Mouse (Mus musculus) embryonic fibroblast, embryonic 13.5 days (primary cell): ENCODE measurements around the gene Btn2a2. TPM values are rescaled to one million over a fixed set of nuclear protein-coding genes. Genes with fewer than 3 reads are reported as not detected.
A peak's percentile ranks its signal among the peaks of the same experiment; 100 is the strongest.

Experiments used
- H3K27ac ChIP-seq: 2 replicates; pipeline ENCODE4 v1.5.1; 2012; ENCODE audit warnings: low read length, control low read depth, inconsistent platforms; ENCODE audit not compliant: insufficient read depth
- H3K4me1 ChIP-seq: 2 replicates; pipeline ENCODE4 v1.6.1; 2011; ENCODE audit warnings: low read length; ENCODE audit not compliant: control insufficient read depth, insufficient read depth
- H3K4me3 ChIP-seq: 2 replicates; pipeline ENCODE4 v1.5.1; 2011; ENCODE audit warnings: mild to moderate bottlenecking, control low read depth, low read length; ENCODE audit not compliant: insufficient read depth
- CTCF ChIP-seq: IDR thresholded peaks from 2 replicates; pipeline ENCODE4 v1.5.1; 2011; ENCODE audit warnings: mild to moderate bottlenecking, control low read depth, low read length, moderate library complexity, borderline replicate concordance; ENCODE audit not compliant: insufficient read depth
- POLR2A ChIP-seq: IDR thresholded peaks from 2 replicates; pipeline ENCODE4 v1.6.1; 2011; ENCODE audit warnings: low read depth, mild to moderate bottlenecking, control low read depth, low read length, moderate library complexity
- polyA plus RNA-seq: library from polyadenylated mRNA; stranded (reverse); fragments of >200 nt; gene quantifications from 2 replicates; pipeline ENCODE4 v1.2.4, GENCODE M21; 2011; ENCODE audit warnings: low read depth; ENCODE audit not compliant: missing spikeins, insufficient read length

Btn2a2 gene
- polyA plus RNA-seq, 1 experiment = not detected

DNA sequence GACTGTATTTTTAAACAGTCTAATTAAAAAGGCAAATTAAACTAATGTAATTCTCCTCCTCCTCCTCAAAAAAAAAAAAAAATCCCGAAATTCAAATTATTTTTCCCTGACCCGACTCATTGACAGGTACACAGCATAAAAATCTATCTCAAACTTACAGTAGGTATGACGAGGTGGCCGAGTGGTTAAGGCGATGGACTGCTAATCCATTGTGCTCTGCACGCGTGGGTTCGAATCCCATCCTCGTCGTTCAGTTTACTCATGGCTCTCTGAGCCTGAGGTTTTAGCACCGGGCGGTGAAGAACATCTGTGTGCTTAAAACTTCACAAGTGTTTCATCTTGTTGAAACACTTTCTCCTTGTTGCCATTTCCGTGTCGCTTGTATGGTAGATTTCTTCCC lies 33.0 kb upstream of the Btn2a2 start:
- Histone ChIP-seq H3K27ac (no peak overlapping the region), H3K4me1 (no peaks in the 10 kb centered on the region; the same call in 1 of the 2 replicates), H3K4me3 (no peak overlapping the region)
- TF ChIP-seq POLR2A (no peak), CTCF (no peak)

DNA sequence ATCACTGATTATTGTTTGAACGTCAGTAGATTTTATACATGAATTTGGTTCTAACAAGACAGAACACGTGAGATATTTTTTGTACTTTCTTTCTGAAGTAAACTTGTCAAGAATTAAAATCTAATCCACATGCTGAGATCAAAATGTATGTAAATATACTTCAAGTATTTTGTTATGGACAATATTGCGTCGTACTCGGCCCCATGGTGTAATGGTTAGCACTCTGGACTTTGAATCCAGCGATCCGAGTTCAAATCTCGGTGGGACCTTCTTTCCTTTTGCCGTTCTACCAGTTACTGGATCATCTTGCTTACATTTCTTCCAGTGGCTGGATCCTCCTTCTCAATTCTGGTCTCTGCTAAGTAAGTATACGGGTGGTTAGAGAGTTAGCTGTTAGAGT lies 30.8 kb upstream of the Btn2a2 start:
- Histone ChIP-seq H3K4me1 (no peaks in the 10 kb centered on the region; the same call in 1 of the 2 replicates), H3K27ac (peak overlapping the region; percentile 24; the same call in 1 of the 2 replicates), H3K4me3 (peak overlapping the region; percentile 63)
- TF ChIP-seq POLR2A = no peak
- TF ChIP-seq CTCF = no peak

DNA sequence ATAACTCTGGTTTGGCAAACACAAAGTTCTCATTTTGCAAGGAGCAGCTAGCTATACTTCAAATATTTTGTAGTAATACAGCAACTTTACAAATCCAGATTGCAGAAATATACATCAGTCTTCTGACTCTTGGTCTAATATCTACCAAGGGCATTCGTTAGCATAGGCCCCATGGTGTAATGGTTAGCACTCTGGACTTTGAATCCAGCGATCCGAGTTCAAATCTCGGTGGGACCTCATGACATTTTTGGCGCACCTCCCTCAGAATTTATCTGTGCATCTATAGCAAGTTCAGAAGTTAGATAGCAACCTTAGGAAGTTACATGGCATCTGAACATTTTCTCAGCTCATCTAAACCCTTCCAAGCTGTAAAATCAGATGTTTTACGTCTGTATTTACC lies 30.2 kb upstream of the Btn2a2 start:
- H3K4me3 ChIP-seq = peak overlapping the region; percentile 63
- H3K4me1 ChIP-seq = no peaks in the 10 kb centered on the region; the same call in 1 of the 2 replicates
- no peak for TF ChIP-seq POLR2A
- TF ChIP-seq CTCF = no peak
- peak overlapping the region; percentile 57; the same call in 1 of the 2 replicates for H3K27ac ChIP-seq

DNA sequence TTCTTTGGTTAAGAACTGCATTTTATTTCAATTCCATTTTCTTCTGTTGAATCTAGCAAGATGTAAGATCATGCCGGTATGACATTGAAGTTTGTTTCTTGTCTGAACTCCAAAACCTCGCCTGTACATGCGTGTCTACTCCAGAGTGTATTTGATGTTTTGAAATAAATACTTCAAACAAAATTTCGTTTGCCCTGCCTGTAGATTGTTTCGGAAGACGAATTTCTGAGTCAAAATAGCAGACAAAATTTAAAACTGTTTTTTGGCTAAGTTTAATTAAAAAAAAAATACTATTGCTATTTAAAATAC lies 29.6 kb upstream of the Btn2a2 start:
- Histone ChIP-seq H3K4me1 (no peaks in the 10 kb centered on the region; the same call in 1 of the 2 replicates), H3K4me3 (peak overlapping the region; percentile 91), H3K27ac (peak overlapping the region; percentile 99)
- TF ChIP-seq CTCF (no peak), POLR2A (no peak)

DNA sequence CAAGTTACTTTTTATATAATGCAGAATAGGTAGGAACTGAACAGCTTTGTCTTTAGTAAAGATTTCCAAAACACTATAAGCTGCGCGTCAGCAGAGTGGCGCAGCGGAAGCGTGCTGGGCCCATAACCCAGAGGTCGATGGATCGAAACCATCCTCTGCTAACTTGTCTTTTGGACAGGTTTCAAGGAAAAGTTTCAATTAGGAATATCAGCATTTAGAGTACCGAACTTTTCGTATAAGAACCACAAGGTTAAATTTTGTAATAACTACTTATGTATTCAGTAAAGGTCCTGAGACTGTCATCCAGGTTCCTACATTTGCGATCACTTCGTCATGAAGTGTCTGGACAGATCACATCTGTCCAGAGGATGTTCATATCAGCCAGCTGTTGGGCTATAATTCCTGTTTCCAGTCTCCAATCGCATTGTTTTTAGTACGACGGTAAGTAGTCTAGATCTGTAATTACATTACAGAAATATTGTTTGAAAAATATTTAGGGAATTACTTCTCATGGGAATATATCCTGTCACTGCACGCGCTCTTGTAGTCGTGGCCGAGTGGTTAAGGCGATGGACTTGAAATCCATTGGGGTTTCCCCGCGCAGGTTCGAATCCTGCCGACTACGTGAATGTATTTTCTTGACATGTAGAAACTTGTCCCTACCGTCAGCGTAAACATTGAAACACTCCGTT lies 29.1 kb upstream of the Btn2a2 start:
- H3K4me1 ChIP-seq = no peaks in the 10 kb centered on the region; the same call in 1 of the 2 replicates
- peak overlapping the region; percentile 91 for H3K4me3 ChIP-seq
- no peak for TF ChIP-seq CTCF
- no peak for TF ChIP-seq POLR2A
- peak overlapping the region; percentile 99 for H3K27ac ChIP-seq

DNA sequence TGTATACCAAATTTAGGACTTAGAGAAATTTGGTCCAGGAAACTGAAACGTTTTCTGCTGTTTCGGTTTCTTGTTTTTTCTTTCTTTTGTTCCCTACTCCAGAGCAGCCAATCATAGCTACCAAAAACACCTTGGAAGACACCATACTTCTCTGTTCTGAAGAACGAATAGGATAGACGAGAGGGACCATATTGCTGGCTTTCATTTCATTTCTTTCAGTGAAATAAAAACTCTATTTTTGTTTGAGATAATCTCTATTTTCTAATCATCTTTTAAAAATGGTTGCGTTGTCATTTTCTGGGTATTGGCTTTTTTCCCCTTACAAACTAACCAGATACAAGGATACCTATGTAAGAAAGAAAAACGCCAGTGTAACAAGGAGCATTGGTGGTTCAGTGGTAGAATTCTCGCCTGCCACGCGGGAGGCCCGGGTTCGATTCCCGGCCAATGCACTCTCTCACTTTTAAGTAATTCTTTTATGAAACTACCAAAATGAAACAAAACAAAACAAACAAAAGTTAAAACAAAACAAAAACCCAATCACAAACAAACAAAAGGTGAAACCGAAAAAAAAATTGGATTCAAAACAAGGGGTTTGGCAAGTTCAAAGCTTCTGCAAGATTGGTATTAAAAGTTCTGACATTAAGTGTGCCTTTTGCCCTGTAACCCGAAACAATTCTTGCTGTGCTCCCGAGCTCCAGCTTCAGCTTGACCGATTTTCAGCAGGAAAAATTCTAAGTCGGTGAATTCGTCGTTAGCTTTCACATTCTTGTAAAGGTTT lies 28.4 kb upstream of the Btn2a2 start:
- no peak overlapping the region for H3K27ac ChIP-seq
- H3K4me1 ChIP-seq = no peaks in the 10 kb centered on the region; the same call in 1 of the 2 replicates
- H3K4me3 ChIP-seq = peak overlapping the region; percentile 52
- TF ChIP-seq CTCF (no peak), POLR2A (no peak)

DNA sequence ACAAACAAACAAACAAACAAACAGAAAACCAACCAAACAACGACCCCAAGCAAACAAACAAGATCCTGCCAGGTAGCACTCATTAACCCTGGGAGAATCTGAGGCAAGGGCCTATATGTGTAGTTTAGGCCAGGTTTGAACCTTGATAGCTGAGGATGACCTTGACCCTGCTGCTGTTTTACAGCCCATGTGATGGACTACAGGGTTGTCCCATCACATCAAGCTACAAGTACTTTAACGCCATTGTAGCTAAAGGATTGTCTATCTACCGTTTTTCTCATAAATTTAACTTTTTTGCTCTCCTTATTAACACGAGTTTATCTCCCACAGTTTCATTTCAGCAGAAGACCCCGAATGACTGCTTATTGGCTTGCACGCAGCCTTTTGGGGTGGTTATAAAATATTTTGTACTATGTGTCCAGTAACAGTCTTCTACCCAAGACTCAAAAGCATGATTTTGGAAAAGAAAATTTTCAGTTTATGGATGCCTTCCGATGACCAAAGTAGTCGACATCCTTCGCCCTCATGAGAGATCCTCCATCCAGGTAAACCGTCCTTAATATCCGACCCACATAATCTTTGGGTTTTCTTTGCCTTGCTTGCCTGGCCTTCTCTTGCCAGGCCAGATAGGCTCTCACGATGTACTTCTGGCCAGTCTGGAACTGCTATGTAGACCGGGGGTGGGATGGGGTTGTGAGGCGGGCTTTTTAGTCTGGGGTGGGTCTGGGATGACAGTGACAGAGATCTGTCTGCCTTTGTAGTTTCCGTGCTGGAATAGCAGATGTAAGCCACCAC lies 27.4 kb upstream of the Btn2a2 start:
- peak overlapping the region; percentile 39 for H3K4me3 ChIP-seq
- no peak for TF ChIP-seq POLR2A
- H3K27ac ChIP-seq = no peak overlapping the region
- no peaks in the 10 kb centered on the region; the same call in 1 of the 2 replicates for H3K4me1 ChIP-seq

DNA sequence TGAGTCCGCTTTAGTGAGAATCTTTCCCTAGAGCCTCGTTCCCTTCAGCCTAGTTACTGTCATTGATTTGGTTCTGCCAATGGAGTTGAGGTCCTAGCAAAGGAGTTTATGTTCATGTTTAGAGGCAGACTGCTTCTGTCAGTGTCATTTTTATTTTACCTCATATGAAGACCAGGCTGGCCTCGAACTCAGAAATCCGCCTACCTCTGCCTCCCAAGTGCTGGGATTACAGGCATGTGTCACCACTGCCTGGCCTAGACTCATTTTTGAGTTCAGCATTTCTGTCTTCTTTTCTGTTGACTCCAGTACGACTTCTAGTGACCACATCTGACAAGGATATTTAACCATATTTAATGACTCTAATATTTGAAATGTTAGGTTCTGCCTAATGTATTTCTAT lies 26.6 kb upstream of the Btn2a2 start:
- H3K4me1 ChIP-seq = no peaks in the 10 kb centered on the region
- H3K27ac ChIP-seq = no peak overlapping the region
- TF ChIP-seq CTCF (no peak), POLR2A (no peak)
- H3K4me3 ChIP-seq = no peak overlapping the region

DNA sequence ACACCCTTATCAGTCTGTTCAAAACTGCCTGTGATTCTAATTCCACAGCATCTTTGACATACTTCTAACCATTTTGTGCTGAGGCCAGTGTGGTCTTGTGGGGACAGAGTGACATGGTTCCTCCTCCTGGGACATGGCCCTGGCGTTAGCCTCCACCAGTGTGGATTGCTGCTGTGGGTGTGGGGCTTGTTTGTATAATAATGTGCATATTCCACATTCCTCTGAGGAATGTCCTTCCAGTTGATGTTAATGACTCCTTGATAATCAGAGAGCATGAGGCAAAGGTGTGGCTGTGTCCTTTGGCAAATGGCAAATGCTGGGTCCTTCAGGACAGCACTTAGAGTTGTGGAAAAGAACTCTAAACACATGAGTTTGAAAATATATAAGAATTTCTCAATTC lies 24.9 kb upstream of the Btn2a2 start:
- TF ChIP-seq CTCF = no peak
- TF ChIP-seq POLR2A = no peak
- Histone ChIP-seq H3K27ac (no peak overlapping the region), H3K4me1 (no peaks in the 10 kb centered on the region), H3K4me3 (no peak overlapping the region)
